Mouse (Mus musculus) G1E (cell line): ENCODE measurements around the gene Lmntd1.

Experiments used
- CTCF ChIP-seq: IDR thresholded peaks from 2 replicates; pipeline ENCODE4 v1.5.1; 2012; ENCODE audit warnings: low read depth, low read length, inconsistent platforms, mixed read lengths
- GATA1 ChIP-seq: IDR thresholded peaks from 2 replicates; pipeline ENCODE4 v1.6.1; 2012; ENCODE audit warnings: borderline replicate concordance, low read length, inconsistent platforms, mixed read lengths
- GATA2 ChIP-seq: IDR thresholded peaks from 2 replicates; pipeline ENCODE4 v1.6.1; 2012; ENCODE audit warnings: low read depth, low read length, inconsistent platforms, borderline replicate concordance
- POLR2AphosphoS5 ChIP-seq: IDR thresholded peaks from 2 replicates; pipeline ENCODE4 v1.6.1; 2012; ENCODE audit warnings: low read depth, low read length, inconsistent platforms; ENCODE audit not compliant: insufficient replicate concordance
- TAL1 ChIP-seq: conservative IDR thresholded peaks from 2 replicates; pipeline ENCODE4 v1.6.1; 2012; ENCODE audit warnings: low read depth, low read length, inconsistent platforms, mixed read lengths

GRCm38 (mm10) chr6:145553226-145553625 is 60.9 kb downstream of the Lmntd1 start:
- TF ChIP-seq CTCF (no peak), GATA1 (no peak), TAL1 (no peak), POLR2AphosphoS5 (no peak), GATA2 (no peak)
